Mouse (Mus musculus) brain, embryonic 14.5 days (tissue): ENCODE measurements around the gene Hipk4.
A peak's percentile ranks its signal among the peaks of the same experiment; 100 is the strongest.

Experiments
- CTCF ChIP-seq: fragments of 200-500 bp; IDR thresholded peaks from 2 replicates; pipeline ENCODE4 v1.5.1; 2012; ENCODE audit warnings: inconsistent platforms, mild to moderate bottlenecking, moderate library complexity, borderline replicate concordance; ENCODE audit not compliant: insufficient read depth, insufficient read length; ENCODE audit errors: extremely low read depth
- POLR2A ChIP-seq: fragments of 200-500 bp; IDR thresholded peaks from 2 replicates; pipeline ENCODE4 v1.6.1; 2012; ENCODE audit warnings: mild to moderate bottlenecking, inconsistent platforms, borderline replicate concordance; ENCODE audit not compliant: poor library complexity, insufficient read depth, insufficient read length, severe bottlenecking; ENCODE audit errors: extremely low read depth

- TF ChIP-seq CTCF (peak; percentile 46; the same call in 1 of the 2 replicates), POLR2A (no peak)
Measured at GRCm38 (mm10) chr7:27576914-27577313, 53.8 kb downstream of the Hipk4 start.
